Comparison of ENCODE assay signal across 15 mouse cellular contexts in the genomic region with DNA sequence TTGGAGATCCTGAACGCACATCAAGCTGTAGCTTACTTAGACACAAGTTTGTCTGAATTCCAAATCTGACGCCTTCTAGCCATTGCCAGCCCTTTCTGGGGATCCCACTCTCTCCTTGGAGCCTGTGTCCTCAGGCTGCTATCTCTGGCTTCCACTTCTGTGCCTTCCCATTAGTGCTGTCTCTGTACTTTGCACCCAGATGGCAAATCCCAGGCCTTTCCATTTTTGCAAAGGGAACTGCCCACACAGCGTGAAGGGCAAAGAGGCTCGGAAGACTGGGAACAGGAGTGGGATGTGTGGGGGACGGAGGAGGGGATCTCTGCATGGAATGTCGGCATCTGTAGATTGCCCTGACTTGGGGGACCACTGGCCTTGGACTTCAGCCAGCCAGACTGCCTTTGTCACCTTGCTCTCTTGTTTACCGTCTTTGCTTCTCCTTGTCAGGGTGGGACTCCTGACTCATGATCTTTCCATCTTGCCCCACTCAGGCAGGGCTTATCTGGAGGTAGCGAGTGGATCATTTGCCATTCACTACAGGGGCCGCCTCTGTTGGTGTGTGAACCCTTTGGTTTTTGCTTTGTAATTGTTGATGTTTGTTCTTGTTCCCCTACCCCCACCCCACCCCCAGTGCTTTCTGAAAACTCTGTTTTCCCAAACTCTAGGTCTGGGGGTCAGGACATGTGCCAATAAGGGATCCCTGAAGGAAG. TPM values are rescaled to one million over a fixed set of nuclear protein-coding genes. Genes with fewer than 3 reads are reported as not detected.
DNase-seq lines count a peak whose midpoint lies in the region; ATAC-seq and TF ChIP-seq lines count a peak whose summit lies in the region.
"Had no signal": no experiment of that assay in that cellular context is flagged by ENCODE, and none has a peak within 500 bp of the region (broad histone marks: within the 10 kb centered on the region; RNA-seq: fewer than 3 reads in every experiment).

No protein-coding gene starts in this region.

- in situ Hi-C loops in ES-E14 (cut with MboI; ENCODE audit: low sequenced_read_pairs in 2 of 2, unreplicated experiment in 2 of 2), result no loop called here

- peak overlapping the region; percentile 11; the same call in 1 of the 2 replicates for H3K9ac ChIP-seq in ES-E14 (ENCODE audit: insufficient read depth, low read depth, low read length, poor library complexity, severe bottlenecking)
- H3K9ac ChIP-seq: embryonic facial prominence, embryonic 15.5 days had no signal

- peak; percentile 84 for ATAC-seq in frontal cortex, adult (ENCODE audit: low TSS enrichment)

- H3K4me1 ChIP-seq in ES-E14 (ENCODE audit: control insufficient read depth in 2 of 2, insufficient read depth in 2 of 2, low read length in 2 of 2, poor library complexity in 1 of 2), result peaks cover 9 to 15% of the 10 kb centered on the region in 2 experiments; a peak in 3 of 4 replicates

- H3K36me3 ChIP-seq in ES-E14 (ENCODE audit: control insufficient read depth, insufficient read depth, low read length, poor library complexity, severe bottlenecking), result no peaks in the 10 kb centered on the region
- H3K36me3 ChIP-seq: embryonic facial prominence, embryonic 15.5 days had no signal

- H3K27ac ChIP-seq in layer of hippocampus, adult 2 months, result peak overlapping the region; percentile 70; the same call in 1 of the 2 replicates
- peak overlapping the region; percentile 0; the same call in 1 of the 2 replicates for H3K27ac ChIP-seq in ES-E14 (ENCODE audit: insufficient read depth, low read depth, low read length, poor library complexity, severe bottlenecking)
- H3K27ac ChIP-seq: embryonic facial prominence, embryonic 15.5 days had no signal

- DNase-seq in frontal cortex, postnatal 10 days (ENCODE audit: low spot score in 2 of 2), result no peak
- peak; percentile 18 to 52 for DNase-seq in layer of hippocampus, adult 2 months (ENCODE audit: low spot score in 2 of 2)
- DNase-seq in layer of hippocampus, postnatal 10 days (ENCODE audit: low spot score in 2 of 2), result no peak
- DNase-seq in ES-E14 (ENCODE audit: low read depth, low spot score) (no peak), liver (peak; percentile 83)
- no peak for DNase-seq in thymus, postnatal 0 days (ENCODE audit: low spot score)
- no peak for DNase-seq in B cell, adult 2 months
- DNase-seq: adrenal gland, postnatal 36 days; cerebellum, postnatal 10 days; gastrocnemius, postnatal 10 days; kidney, postnatal 10 days; lung, adult 2 months; midbrain, embryonic 14.5 days had no signal

- no peaks in the 10 kb centered on the region for H3K9me3 ChIP-seq in ES-E14 (ENCODE audit: control insufficient read depth, insufficient read depth, low read depth, low read length)
- H3K9me3 ChIP-seq: embryonic facial prominence, embryonic 15.5 days had no signal

- no peak overlapping the region for H3K4me3 ChIP-seq in layer of hippocampus, adult 2 months
- H3K4me3 ChIP-seq in ES-E14 (ENCODE audit: insufficient read depth in 1 of 2, low read depth in 1 of 2, low read length in 2 of 2, poor library complexity in 1 of 2, severe bottlenecking in 1 of 2), result peak overlapping the region in 1 of 2 experiments; percentile 1; a peak in 1 of 4 replicates
- H3K4me3 ChIP-seq: embryonic facial prominence, embryonic 15.5 days had no signal

- no peak for TF ChIP-seq CTCF in layer of hippocampus, adult 2 months (conservative IDR thresholded peaks at IDR 0.05)

TF ChIP-seq in ES-E14, 5 proteins besides CTCF, POLR2A, EP300 and RAD21:
- TF ChIP-seq MAFK (IDR thresholded peaks at IDR 0.05; ENCODE audit: insufficient read depth, low read depth, low read length), result no peak
- TF ChIP-seq CHD2 (IDR thresholded peaks at IDR 0.05; ENCODE audit: low read depth, low read length), result no peak
- no peak for TF ChIP-seq ZC3H11A (IDR thresholded peaks at IDR 0.05; ENCODE audit: borderline replicate concordance, low read depth, low read length)
- TF ChIP-seq ZNF384 (IDR thresholded peaks at IDR 0.05; ENCODE audit: low read depth, low read length), result no peak
- TF ChIP-seq HCFC1 (IDR thresholded peaks at IDR 0.05; ENCODE audit: borderline replicate concordance, insufficient read depth, low read length), result no peak

RNA-seq across cellular contexts. Expression of a gene that starts 42.3 kb away (rescaled TPM):
- total RNA-seq in layer of hippocampus, adult 2 months (2021), result 100 to 1,000 TPM; 110 to 124 TPM
- total RNA-seq in layer of hippocampus, postnatal 10 days (2021), result 100 to 1,000 TPM in 1 of 2 experiments, 10 to 100 TPM in 1; 97.4 to 124 TPM
- 309 and 509 TPM in 2 replicates for total RNA-seq in ES-E14 (2012; rRNA removed)
- polyA plus RNA-seq in thymus, postnatal 0 days (2015; fragmentation: Nextera tagmentation; extraction: Ambion mirVana), result 33.3 and 42.5 TPM in 2 replicates

RNA-seq across cellular contexts. Expression of a gene that starts 56.1 kb away (rescaled TPM):
- under 1 TPM; 0.44 to 0.64 TPM for total RNA-seq in layer of hippocampus, adult 2 months (2021)
- total RNA-seq in layer of hippocampus, postnatal 10 days (2021), result 1 to 10 TPM; 3.3 to 4.1 TPM
- total RNA-seq in ES-E14 (2012; rRNA removed), result 14.7 and 15.8 TPM in 2 replicates
- 29.6 and 40.8 TPM in 2 replicates for polyA plus RNA-seq in thymus, postnatal 0 days (2015; fragmentation: Nextera tagmentation; extraction: Ambion mirVana)

Comparison
In these comparisons a context has a peak if more than half of its experiments do, and no peak if none do; other contexts are left out.
1. DNase-seq: peak in layer of hippocampus, adult 2 months (2 of 2) and liver (single experiment); none in frontal cortex, postnatal 10 days (0 of 2), layer of hippocampus, postnatal 10 days (0 of 2), ES-E14 (single experiment), thymus, postnatal 0 days (single experiment) and B cell, adult 2 months (0 of 2).